Mouse (Mus musculus): Measurements from ENCODE around the gene Dgkd. TPM values are rescaled to one million over a fixed set of nuclear protein-coding genes. Genes with fewer than 3 reads are reported as not detected.

Dgkd gene
- 33.5 and 56.0 TPM in 2 replicates for polyA plus RNA-seq (2011; ENCODE audit: insufficient read depth, insufficient read length, low replicate concordance, missing spikeins)

- Histone ChIP-seq H3K27ac (ENCODE audit: control insufficient read depth, insufficient read depth, low read depth, low read length, poor library complexity) (peak within 1 kb of the TSS; percentile 90), H3K4me1 (ENCODE audit: control insufficient read depth, insufficient read depth, low read length) (peaks cover 10% of the 10 kb centered on the region), H3K4me3 (replicated peaks; ENCODE audit: control insufficient read depth, low read depth, low read length) (peak within 1 kb of the TSS; percentile 98)
- WGBS = under 1% methylated on average over 67 of the region's 74 CpGs
- TF ChIP-seq POLR2A (IDR thresholded peaks at IDR 0.05; ENCODE audit: borderline replicate concordance, control insufficient read depth, low read depth, low read length) (peak; percentile 29; the same call in 1 of the 2 replicates), CTCF (IDR thresholded peaks at IDR 0.05; ENCODE audit: control insufficient read depth, insufficient read depth, low read length) (no peak)
Measured at GRCm38 (mm10) chr1:87852892-87853600, at the start of gene Dgkd. Gene Dgkd (plus strand): TSS chr1:87853287.

GRCm38 (mm10) chr1:87803576-87803975 is 49.5 kb upstream of the Dgkd start, which contains the start of gene Sag:
Gene Sag (plus strand): TSS chr1:87803680.
- Histone ChIP-seq H3K27ac (ENCODE audit: control insufficient read depth, insufficient read depth, low read depth, low read length, poor library complexity) (no peak within 1 kb of the TSS), H3K4me1 (ENCODE audit: control insufficient read depth, insufficient read depth, low read length) (no peaks in the 10 kb centered on the region), H3K4me3 (replicated peaks; ENCODE audit: control insufficient read depth, low read depth, low read length) (no peak within 1 kb of the TSS)
- WGBS = 65% methylated on average over 6 of the region's 6 CpGs
- TF ChIP-seq POLR2A (IDR thresholded peaks at IDR 0.05; ENCODE audit: borderline replicate concordance, control insufficient read depth, low read depth, low read length) = no peak
- no peak for TF ChIP-seq CTCF (IDR thresholded peaks at IDR 0.05; ENCODE audit: control insufficient read depth, insufficient read depth, low read length)

- H3K27ac ChIP-seq (ENCODE audit: control insufficient read depth, insufficient read depth, low read depth, low read length, poor library complexity) = no peak overlapping the region
- H3K4me1 ChIP-seq (ENCODE audit: control insufficient read depth, insufficient read depth, low read length) = no peaks in the 10 kb centered on the region
- WGBS = 86% methylated on average over 1 of the region's 1 CpGs
- no peak for TF ChIP-seq CTCF (IDR thresholded peaks at IDR 0.05; ENCODE audit: control insufficient read depth, insufficient read depth, low read length)
- TF ChIP-seq POLR2A (IDR thresholded peaks at IDR 0.05; ENCODE audit: borderline replicate concordance, control insufficient read depth, low read depth, low read length) = no peak
- H3K4me3 ChIP-seq (replicated peaks; ENCODE audit: control insufficient read depth, low read depth, low read length) = no peak overlapping the region
Measured at GRCm38 (mm10) chr1:87807751-87808150, 45.3 kb upstream of the Dgkd start.

DNA sequence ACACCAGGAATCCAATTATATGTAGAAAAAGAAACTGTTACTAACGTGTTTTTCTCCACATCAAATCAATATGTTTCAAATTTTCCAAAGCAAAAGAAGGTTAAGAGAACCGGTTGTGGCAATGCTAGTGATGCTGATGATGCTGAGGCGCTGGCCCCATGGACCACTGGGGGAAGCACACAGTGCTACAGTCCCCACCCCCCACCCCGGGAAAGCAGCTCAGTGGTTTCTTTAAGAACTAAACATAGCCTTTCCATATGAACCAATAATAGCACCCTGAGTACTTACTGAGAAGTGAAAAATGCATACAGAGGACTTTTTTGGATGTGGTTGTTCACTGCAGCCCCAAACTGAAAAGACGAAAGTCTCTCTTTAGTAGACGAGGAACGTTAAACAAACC is 41.7 kb upstream of the Dgkd start:
- TF ChIP-seq CTCF (IDR thresholded peaks at IDR 0.05; ENCODE audit: control insufficient read depth, insufficient read depth, low read length) (no peak), POLR2A (IDR thresholded peaks at IDR 0.05; ENCODE audit: borderline replicate concordance, control insufficient read depth, low read depth, low read length) (no peak)
- Histone ChIP-seq H3K4me1 (ENCODE audit: control insufficient read depth, insufficient read depth, low read length) (peaks cover 2% of the 10 kb centered on the region; the same call in 1 of the 2 replicates), H3K4me3 (replicated peaks; ENCODE audit: control insufficient read depth, low read depth, low read length) (no peak overlapping the region), H3K27ac (ENCODE audit: control insufficient read depth, insufficient read depth, low read depth, low read length, poor library complexity) (no peak overlapping the region)
- WGBS = 53% methylated on average over 7 of the region's 7 CpGs

DNA sequence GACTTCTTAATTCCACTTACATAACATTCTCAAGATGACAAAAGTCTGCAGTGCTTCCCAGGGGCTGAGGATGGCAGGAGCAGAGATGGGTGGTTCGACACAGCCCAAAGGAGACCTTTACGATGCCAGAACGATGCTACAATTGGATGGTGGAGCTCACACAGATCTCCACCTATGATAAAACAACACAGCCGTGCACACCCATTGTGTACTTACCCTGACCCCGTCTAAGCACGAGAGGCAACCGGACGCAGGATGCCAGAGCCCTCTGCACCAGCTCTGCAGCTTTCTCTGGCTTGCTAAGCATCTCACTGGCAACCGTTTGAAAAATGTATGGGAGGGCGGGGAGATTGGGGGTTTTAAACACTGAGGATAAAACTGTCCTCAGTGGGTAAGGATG is 41.0 kb upstream of the Dgkd start:
- H3K4me1 ChIP-seq (ENCODE audit: control insufficient read depth, insufficient read depth, low read length) = peaks cover 2% of the 10 kb centered on the region; the same call in 1 of the 2 replicates

DNA sequence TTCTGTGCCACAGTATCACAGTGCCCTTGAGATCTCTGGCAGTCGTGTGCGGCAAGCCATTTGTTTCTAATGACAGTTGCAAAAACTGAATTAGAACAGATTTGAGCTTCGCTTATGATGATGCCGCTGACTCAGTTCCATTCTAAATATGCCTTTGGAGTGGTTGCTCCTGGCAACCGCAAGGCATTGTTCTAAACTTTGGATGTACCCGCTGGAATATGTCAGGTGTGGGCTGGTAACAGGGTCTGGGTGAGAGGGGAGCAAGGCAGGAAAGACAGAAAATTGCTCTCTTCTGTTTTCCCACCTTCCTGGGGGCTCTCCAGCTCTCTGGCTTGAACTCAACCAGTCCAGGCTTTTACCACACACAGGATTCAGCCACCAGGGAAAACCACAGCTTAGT is 39.9 kb upstream of the Dgkd start:
- WGBS = 82% methylated on average over 6 of the region's 6 CpGs
- TF ChIP-seq CTCF (IDR thresholded peaks at IDR 0.05; ENCODE audit: control insufficient read depth, insufficient read depth, low read length) (no peak), POLR2A (IDR thresholded peaks at IDR 0.05; ENCODE audit: borderline replicate concordance, control insufficient read depth, low read depth, low read length) (no peak)
- Histone ChIP-seq H3K27ac (ENCODE audit: control insufficient read depth, insufficient read depth, low read depth, low read length, poor library complexity) (no peak overlapping the region), H3K4me1 (ENCODE audit: control insufficient read depth, insufficient read depth, low read length) (peaks cover 2% of the 10 kb centered on the region; the same call in 1 of the 2 replicates), H3K4me3 (replicated peaks; ENCODE audit: control insufficient read depth, low read depth, low read length) (no peak overlapping the region)

More for the DNA sequence above, 41.0 kb upstream of the Dgkd start:
- no peak for TF ChIP-seq CTCF (IDR thresholded peaks at IDR 0.05; ENCODE audit: control insufficient read depth, insufficient read depth, low read length)
- TF ChIP-seq POLR2A (IDR thresholded peaks at IDR 0.05; ENCODE audit: borderline replicate concordance, control insufficient read depth, low read depth, low read length) = no peak
- Histone ChIP-seq H3K27ac (ENCODE audit: control insufficient read depth, insufficient read depth, low read depth, low read length, poor library complexity) (no peak overlapping the region), H3K4me3 (replicated peaks; ENCODE audit: control insufficient read depth, low read depth, low read length) (no peak overlapping the region)
- 87% methylated on average over 10 of the region's 10 CpGs for WGBS

DNA sequence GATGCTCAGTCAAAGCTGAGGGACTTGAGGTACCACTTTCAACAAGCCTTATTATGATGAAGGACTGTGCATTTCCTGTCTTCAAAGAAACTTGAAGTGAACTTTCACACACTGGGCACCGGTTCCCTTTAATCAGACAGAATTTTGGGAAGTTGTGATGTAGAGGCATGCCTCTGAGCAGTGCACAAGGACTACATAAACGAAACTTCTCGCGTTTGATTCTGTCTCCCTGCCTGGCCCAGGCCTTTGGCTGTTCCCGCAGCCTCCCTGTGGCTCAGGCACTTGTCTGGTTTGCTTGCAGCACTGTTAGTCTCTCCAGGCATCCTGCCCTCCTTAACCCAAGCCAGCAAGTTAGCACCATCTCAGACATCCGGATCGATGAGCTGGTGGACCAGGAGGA is 39.4 kb upstream of the Dgkd start:
- Histone ChIP-seq H3K4me3 (replicated peaks; ENCODE audit: control insufficient read depth, low read depth, low read length) (no peak overlapping the region), H3K27ac (ENCODE audit: control insufficient read depth, insufficient read depth, low read depth, low read length, poor library complexity) (0 out of 2 replicates have a peak overlapping the region, but pooled peaks have one; percentile 7), H3K4me1 (ENCODE audit: control insufficient read depth, insufficient read depth, low read length) (peaks cover 2% of the 10 kb centered on the region; the same call in 1 of the 2 replicates)
- TF ChIP-seq CTCF (IDR thresholded peaks at IDR 0.05; ENCODE audit: control insufficient read depth, insufficient read depth, low read length) (no peak), POLR2A (IDR thresholded peaks at IDR 0.05; ENCODE audit: borderline replicate concordance, control insufficient read depth, low read depth, low read length) (no peak)
- 39% methylated on average over 7 of the region's 7 CpGs for WGBS

- no peak overlapping the region for H3K27ac ChIP-seq (ENCODE audit: control insufficient read depth, insufficient read depth, low read depth, low read length, poor library complexity)
- no peak overlapping the region for H3K4me3 ChIP-seq (replicated peaks; ENCODE audit: control insufficient read depth, low read depth, low read length)
- H3K4me1 ChIP-seq (ENCODE audit: control insufficient read depth, insufficient read depth, low read length) = peaks cover 6% of the 10 kb centered on the region; the same call in 1 of the 2 replicates
- WGBS = 64% methylated on average over 10 of the region's 10 CpGs
- TF ChIP-seq POLR2A (IDR thresholded peaks at IDR 0.05; ENCODE audit: borderline replicate concordance, control insufficient read depth, low read depth, low read length) = no peak
- TF ChIP-seq CTCF (IDR thresholded peaks at IDR 0.05; ENCODE audit: control insufficient read depth, insufficient read depth, low read length) = no peak
Measured at GRCm38 (mm10) chr1:87824420-87824995, 28.6 kb upstream of the Dgkd start.

Data from bone marrow, adult 2 months (tissue).